Mouse (Mus musculus): Measurements from ENCODE around the gene Zfp639. TPM values are rescaled to one million over a fixed set of nuclear protein-coding genes. Genes with fewer than 3 reads are reported as not detected.

Zfp639 gene
- polyA plus RNA-seq, 1 experiment from 2014 or later, result 37.5 TPM

Other genes with a start within 250 kb of the Zfp639 start
- 7.0 and 8.0 TPM in 2 replicates for gene Zmat3, start 144.2 kb upstream of the Zfp639 start, polyA plus RNA-seq (2015; fragmentation: Nextera tagmentation; extraction: Ambion mirVana)
- gene Pik3ca, start 112.6 kb upstream of the Zfp639 start, polyA plus RNA-seq (2015; fragmentation: Nextera tagmentation; extraction: Ambion mirVana), result 12.8 and 13.6 TPM in 2 replicates
- gene Kcnmb3, start 18.0 kb upstream of the Zfp639 start, polyA plus RNA-seq (2015; fragmentation: Nextera tagmentation; extraction: Ambion mirVana), result 0.19 and 0.22 TPM in 2 replicates
- gene Mfn1, start 19.2 kb downstream of the Zfp639 start, polyA plus RNA-seq (2015; fragmentation: Nextera tagmentation; extraction: Ambion mirVana), result 30.3 and 34.1 TPM in 2 replicates
- gene Gnb4, start 106.3 kb downstream of the Zfp639 start, polyA plus RNA-seq (2015; fragmentation: Nextera tagmentation; extraction: Ambion mirVana), result 86.4 and 90.4 TPM in 2 replicates
- 67.7 and 75.9 TPM in 2 replicates for gene Actl6a, start 196.0 kb downstream of the Zfp639 start, polyA plus RNA-seq (2015; fragmentation: Nextera tagmentation; extraction: Ambion mirVana)
- gene Ndufb5, start 226.7 kb downstream of the Zfp639 start, polyA plus RNA-seq (2015; fragmentation: Nextera tagmentation; extraction: Ambion mirVana), result 268 and 273 TPM in 2 replicates
- 27.0 and 28.6 TPM in 2 replicates for gene Mrpl47, start 227.3 kb downstream of the Zfp639 start, polyA plus RNA-seq (2015; fragmentation: Nextera tagmentation; extraction: Ambion mirVana)